Mouse (Mus musculus) layer of hippocampus, adult 8-10 months (tissue): ENCODE measurements around the gene Rassf2. TPM values are rescaled to one million over a fixed set of nuclear protein-coding genes. Genes with fewer than 3 reads are reported as not detected.

ENCODE experiments used
- DNase-seq, 2 experiments: peaks; one replicate each; pipeline ENCODE4 v3.0.0; 2022; ENCODE audit warnings: low spot score in 2 of 2
- total RNA-seq, 4 experiments: library from RNA; stranded (reverse); gene quantifications; 2 replicates each; pipeline ENCODE4 v1.2.4; 2022

Rassf2 gene
- total RNA-seq, 4 experiments from 2014 or later: 50.1 to 62.3 (median 53.7) TPM

DNA sequence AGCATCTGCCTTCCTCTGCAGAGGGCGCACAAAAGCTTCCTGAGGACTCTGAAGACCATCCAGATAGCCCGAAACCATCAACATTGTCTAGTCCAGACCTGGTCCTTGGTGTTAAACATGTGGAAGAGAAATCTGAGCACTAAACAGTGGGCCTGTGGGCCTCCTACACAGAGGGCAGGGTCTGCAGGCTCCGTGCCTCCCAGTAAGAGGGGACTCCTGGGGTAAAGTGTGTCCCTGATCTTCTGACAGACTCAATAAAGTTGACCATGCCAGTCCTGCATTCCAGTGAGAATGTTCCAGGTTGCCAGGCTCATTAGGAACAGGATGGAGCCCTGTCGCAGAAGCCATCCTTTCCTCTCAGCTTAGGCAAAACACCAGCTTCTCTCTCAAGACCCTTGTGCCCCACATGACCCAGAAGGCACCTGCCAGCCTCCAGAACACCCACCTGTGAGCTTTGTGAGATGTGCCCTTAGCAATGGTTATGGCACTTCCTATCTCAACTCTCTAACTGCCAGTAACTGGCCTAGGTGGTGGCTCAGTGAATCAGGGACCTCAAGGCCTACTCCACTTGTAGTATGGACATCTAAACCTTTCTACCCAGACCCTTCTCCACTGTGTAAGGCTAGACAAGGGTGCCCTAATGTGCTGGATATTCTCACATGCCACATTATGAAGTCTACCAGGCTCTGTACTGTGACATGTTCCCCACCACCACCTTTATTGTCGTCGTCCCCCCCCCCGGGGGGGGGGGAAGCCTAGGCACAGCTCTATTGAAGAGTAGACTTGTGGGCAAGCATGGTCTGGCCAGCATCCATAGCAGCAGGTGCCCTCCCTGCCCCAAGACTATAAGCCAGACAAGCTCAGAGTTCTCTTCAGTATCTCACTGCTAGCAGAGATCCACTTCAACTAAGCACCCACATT lies 73.5 kb downstream of the Rassf2 start:
- no peak for DNase-seq

DNA sequence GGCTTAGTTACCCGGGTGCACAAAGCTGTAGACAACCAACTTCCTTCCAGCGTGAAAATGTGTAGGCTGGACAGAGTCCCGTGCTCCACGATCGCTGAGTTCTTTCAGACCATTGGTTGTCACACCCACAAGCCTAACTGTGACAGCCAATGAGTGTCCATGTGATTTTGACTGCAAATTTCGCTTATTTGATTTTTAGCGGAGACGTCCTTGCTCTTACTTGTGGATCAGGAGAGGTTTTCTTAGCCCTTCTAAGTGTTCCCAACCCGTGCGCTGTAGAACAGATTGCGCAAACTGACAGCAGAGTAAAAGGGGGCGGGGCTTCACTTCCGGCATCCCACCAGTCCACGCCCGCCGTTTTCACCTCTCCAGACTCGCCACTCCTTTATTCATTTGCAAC lies 74.8 kb downstream of the Rassf2 start:
- DNase-seq: no peak

DNA sequence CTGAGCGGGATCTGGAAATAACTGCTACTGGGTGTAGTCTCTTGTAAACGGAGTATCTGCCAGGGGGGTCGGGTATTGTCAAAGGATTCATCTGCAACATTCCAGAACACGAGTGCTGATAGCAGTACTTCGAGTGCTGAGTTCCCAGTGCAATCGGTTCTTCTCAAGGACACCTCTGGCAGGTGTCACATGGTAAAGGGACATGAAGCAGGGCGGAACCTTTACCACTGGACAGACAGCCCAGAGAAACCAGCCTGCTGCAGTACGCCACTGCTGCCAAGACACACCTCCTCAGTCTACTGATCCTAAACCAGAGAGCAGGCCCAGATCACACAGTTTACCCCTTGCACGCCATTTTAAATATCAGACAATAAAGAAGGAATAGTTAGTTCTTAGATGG lies 75.2 kb downstream of the Rassf2 start:
- no peak for DNase-seq

DNA sequence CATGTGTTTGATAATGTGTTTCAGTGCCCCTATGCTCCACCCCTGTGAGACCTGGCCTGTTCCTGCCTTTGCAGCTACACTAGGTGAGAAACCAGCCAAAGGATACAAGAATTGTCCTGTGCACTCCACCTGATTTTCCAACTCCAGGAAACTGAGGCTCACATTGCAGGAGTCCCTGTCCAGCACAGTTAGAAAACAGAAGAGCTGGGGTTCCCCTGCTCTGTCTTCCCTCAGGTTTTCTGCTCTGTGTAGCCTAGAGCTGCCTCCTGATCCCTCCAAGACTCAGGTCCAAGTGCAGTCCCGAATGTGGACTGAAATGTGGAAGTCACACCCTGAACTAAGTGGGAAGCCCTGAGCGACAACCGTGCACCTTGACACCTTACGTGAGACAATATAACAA lies 76.3 kb downstream of the Rassf2 start:
- DNase-seq: no peak

DNA sequence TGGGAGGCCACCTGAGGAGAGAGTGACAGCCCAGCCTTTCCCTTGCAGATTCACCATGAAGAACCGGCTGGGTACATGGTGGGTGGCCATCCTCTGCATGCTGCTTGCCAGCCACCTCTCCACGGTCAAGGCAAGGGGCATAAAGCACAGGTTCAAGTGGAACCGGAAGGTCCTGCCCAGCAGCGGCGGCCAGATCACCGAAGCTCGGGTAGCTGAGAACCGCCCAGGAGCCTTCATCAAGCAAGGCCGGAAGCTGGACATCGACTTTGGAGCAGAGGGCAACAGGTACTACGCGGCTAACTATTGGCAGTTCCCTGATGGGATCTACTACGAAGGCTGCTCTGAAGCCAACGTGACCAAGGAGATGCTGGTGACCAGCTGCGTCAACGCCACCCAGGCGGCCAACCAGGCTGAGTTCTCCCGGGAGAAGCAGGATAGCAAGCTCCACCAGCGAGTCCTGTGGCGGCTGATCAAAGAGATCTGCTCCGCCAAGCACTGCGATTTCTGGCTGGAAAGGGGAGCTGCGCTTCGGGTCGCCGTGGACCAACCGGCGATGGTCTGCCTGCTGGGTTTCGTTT lies 77.0 kb downstream of the Rassf2 start:
- DNase-seq: no peak

DNA sequence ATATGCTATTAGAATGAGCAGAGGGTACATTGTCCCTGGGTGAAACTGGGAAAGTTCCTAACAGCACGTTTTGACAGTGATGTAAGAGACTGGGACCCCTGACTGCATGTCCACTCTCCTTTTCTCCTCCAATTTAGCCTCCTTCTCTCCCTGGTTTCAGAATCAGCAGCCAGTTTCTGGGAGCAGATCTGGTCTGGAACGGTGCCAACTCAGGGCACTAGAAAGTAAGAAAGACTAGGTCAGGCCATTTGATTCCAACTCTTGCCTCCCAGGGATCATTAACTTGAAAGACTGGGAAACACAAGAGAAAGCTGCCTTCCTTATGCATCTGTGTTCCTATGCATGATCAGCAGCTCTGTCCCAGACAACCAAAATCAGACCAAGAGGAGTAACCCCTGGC lies 77.6 kb downstream of the Rassf2 start:
- no peak for DNase-seq

- DNase-seq: no peak
These were observed 79.4 kb downstream of the Rassf2 start, which contains the start of gene Prnd for GRCm38 (mm10) chr2:131950598-131951095. Gene Prnd (plus strand): TSS chr2:131950861.

GRCm38 (mm10) chr2:131949767-131950597 lies 80.1 kb downstream of the Rassf2 start:
- peak in 1 of 2 experiments; percentile 75 for DNase-seq

GRCm38 (mm10) chr2:131948916-131949639 lies 81.0 kb downstream of the Rassf2 start:
- DNase-seq: no peak

GRCm38 (mm10) chr2:131948156-131948555 lies 81.9 kb downstream of the Rassf2 start:
- peak in 1 of 2 experiments; percentile 1 for DNase-seq

DNA sequence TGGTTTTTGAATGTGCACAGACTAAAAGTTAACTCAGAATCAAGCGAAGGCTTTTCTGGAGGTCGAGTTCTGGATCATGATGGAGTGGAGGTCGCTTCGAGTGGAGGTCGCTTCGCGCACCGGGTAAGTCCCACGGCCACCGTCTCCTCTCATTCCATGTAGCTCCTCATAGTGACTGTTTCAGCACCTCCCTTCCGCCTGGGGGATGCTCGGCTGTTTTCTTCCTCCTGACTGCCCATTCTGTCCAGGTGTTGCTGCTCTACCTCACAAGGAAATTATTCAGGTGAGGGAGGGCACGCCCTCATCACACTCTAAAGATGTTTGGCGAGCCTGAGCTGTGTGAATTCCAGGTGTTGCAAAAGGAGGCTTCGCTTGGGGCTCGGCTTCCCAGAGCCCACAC lies 83.7 kb downstream of the Rassf2 start:
- peak in 1 of 2 experiments; percentile 3 for DNase-seq

- peak in 1 of 2 experiments; percentile 8 for DNase-seq
These were observed 84.3 kb downstream of the Rassf2 start for GRCm38 (mm10) chr2:131945765-131946164.

DNA sequence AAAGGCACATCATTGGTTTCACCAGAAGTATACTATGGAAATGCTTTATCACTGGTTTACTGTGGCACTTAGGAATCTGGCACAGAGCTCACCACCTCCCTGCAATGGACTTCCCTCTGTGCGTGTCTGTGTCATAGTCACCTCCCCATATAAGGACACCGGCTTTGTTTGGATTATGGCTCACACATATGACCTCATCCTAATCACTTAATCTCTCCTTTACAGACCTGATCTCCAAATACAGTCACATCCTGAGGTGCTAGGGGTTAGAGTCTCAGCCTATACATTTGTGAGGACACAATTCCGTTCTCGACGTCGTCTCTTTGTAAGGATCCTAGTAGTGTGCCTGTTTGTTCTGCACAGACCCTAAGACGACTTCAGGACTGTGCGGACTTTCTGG lies 84.8 kb downstream of the Rassf2 start:
- DNase-seq: peak in 1 of 2 experiments; percentile 2

DNA sequence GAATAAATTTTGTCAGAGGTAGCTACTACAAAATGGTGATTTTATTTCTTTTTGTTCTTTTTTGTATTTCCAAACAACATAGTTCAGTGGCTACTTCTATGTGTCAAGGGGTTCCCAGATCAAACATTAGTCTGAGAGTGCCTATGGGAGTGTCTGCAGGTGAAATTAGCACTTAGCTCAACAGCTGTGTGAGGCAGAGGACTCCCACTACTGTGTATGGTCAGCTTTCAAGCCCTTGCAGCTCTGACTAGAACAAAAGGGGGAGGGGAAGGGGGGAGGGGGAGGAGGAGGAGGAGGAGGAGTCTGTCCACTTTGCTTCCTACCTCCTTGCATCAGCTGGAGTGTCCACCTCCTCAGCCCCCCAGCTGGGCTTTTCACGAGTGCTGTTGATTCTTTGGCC lies 85.7 kb downstream of the Rassf2 start:
- no peak for DNase-seq

GRCm38 (mm10) chr2:131941501-131941900 lies 88.6 kb downstream of the Rassf2 start:
- no peak for DNase-seq

GRCm38 (mm10) chr2:131940506-131940905 lies 89.6 kb downstream of the Rassf2 start:
- DNase-seq: no peak

Other genes starting within 250 kb of the Rassf2 start
- gene Erv3, start 170.5 kb downstream of the Rassf2 start, total RNA-seq: under 1 TPM; 0.12 to 0.36 (median 0.29) TPM
- 1,000 to 10,000 TPM; 1,012 to 1,060 (median 1,025) TPM for gene Prnp, start 120.3 kb downstream of the Rassf2 start, total RNA-seq
- under 1 TPM in 1 of 4 experiments, not detected in 3; 0.11 TPM for gene Prn, start 120.3 kb downstream of the Rassf2 start, total RNA-seq
- gene Prnd, start 79.4 kb downstream of the Rassf2 start, total RNA-seq: under 1 TPM in 2 of 4 experiments, not detected in 2; 0.13 to 0.19 TPM
- 100 to 1,000 TPM; 107 to 125 (median 113) TPM for gene Slc23a2, start 114.8 kb upstream of the Rassf2 start, total RNA-seq
- gene Tmem230, start 217.5 kb upstream of the Rassf2 start, total RNA-seq: 10 to 100 TPM; 26.4 to 34.7 (median 31.1) TPM
- gene Pcna, start 223.1 kb upstream of the Rassf2 start, total RNA-seq: 10 to 100 TPM; 49.3 to 54.8 (median 50.2) TPM
- 100 to 1,000 TPM; 242 to 286 (median 261) TPM for gene Cds2, start 232.9 kb upstream of the Rassf2 start, total RNA-seq